Mouse (Mus musculus) retina, postnatal 1 day (tissue): ENCODE measurements around the gene 6820408C15Rik.

Source experiments
- DNase-seq: peaks from one replicate; pipeline ENCODE4 v3.0.0-alpha.2; 2012

Gene 6820408C15Rik

DNA sequence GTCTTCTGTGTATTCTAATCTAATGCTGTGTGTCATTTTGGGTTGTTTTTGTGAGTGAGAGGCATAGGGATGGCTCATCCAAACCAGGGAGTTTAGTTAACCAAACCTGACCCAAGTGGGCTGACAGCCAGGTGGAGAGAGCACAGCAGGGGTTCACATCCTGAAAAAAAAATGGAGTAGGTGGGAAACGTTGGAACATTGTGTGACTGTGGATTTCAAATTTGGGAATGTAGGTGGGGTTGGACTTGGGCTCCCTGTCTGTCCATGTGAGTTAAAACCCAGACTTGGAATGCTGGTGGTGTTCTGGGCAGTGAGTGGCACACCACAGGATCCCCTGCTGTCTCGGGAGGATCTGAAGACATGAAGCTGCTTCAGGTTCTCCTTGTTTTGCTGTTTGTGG lies 61.4 kb downstream of the 6820408C15Rik start, which contains the start of gene Defb20:
Defb20 (plus strand) TSS at position 301 of the 400 bp plus-strand sequence.
- no peak for DNase-seq

DNA sequence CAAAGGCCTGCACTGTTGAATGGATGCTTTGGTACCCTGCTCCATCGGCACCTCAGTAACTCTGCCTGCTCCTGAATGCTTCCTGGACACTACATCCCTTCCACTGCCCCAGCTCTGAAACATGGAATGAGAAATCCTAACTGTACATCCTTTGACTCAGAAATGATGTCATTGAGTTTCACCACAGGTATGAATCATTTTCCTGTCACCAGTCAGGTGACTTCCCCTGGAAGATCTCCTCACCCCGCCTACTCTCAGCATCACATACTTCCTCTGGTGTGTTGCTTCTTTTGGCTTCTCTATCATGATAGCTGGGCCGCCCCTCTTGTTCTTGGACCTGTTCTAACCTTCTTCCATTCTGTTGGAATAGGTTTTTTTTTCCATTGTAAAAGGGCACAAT lies 65.5 kb downstream of the 6820408C15Rik start:
- no peak for DNase-seq

- DNase-seq = no peak
These were observed 66.3 kb downstream of the 6820408C15Rik start for GRCm38 (mm10) chr2:152481726-152482125.

DNA sequence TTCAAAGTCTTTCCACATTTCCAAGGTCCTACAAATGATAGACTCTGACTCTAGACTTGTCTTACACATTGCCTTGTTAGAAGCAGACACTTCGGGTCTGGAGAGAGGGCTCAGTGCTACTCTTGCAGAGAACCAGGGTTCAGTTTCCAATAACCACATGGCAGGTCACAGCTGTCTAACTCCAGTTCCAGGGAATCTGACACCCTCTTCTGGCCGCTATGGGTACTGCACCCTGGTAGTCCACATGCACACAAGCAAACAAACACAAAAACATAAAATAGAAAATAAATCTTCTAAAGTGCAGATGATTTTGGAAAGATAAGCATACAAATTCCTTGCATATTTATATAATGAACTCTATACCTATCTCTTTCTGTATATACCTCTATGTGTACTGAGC lies 71.6 kb downstream of the 6820408C15Rik start:
- DNase-seq = no peak

DNA sequence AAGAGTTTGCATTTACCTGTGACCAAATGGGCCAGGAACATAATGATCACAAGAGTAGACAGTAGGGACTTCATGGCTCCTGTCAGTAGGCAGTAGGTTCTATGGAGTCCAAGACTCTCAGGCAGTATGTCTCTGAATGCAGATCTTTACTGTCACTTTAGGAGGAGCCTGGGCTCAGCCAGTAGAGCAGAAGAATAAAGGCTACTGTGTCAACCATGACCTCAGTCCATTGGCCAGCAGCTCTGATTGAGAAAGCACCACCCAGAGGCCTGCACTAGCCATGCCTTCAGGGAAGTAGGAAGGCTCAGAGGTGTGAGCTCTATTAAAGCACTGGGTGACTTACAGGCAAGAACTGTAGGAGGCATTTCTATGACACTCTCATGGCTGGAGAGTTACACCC lies 74.7 kb downstream of the 6820408C15Rik start, which contains the start of gene Defb22:
Defb22 (minus strand) TSS at position 101 of the 400 bp plus-strand sequence.
- DNase-seq = no peak

GRCm38 (mm10) chr2:152493151-152493550 lies 77.8 kb downstream of the 6820408C15Rik start:
- no peak for DNase-seq
